Comparison of ENCODE assay signal across 8 mouse cellular contexts in genomic region chr10:81069836-81070235, GRCm38 (mm10). TPM values are rescaled to one million over a fixed set of nuclear protein-coding genes. Genes with fewer than 3 reads are reported as not detected.
DNase-seq lines count a peak whose midpoint lies in the region; ATAC-seq lines count a peak whose summit lies in the region.

Gene Thop1, plus strand, starts transcription at chr10:81070035.

- H3K9me3 ChIP-seq in hindbrain, embryonic 12.5 days (replicated peaks), result no peaks in the 10 kb centered on the region

- peak within 1 kb of the TSS; percentile 79 for H3K9ac ChIP-seq in hindbrain, embryonic 12.5 days

- H3K4me2 ChIP-seq in hindbrain, embryonic 12.5 days (replicated peaks), result peak within 1 kb of the TSS; percentile 79

- peaks cover 28% of the 10 kb centered on the region for H3K36me3 ChIP-seq in hindbrain, embryonic 12.5 days

- H3K4me1 ChIP-seq in hindbrain, embryonic 12.5 days, result peaks cover 17% of the 10 kb centered on the region

- DNase-seq in NIH3T3 (ENCODE audit: low read depth), result peak; percentile 100
- peak; percentile 97 to 99 for DNase-seq in cerebellum, postnatal 10 days
- peak; percentile 96 to 97 for DNase-seq in frontal cortex, postnatal 10 days (ENCODE audit: low spot score in 2 of 2)
- DNase-seq in layer of hippocampus, postnatal 14 days (ENCODE audit: low spot score in 2 of 2), result peak; percentile 94 to 99
- DNase-seq in lung, postnatal 14 days, result peak; percentile 97
- peak; percentile 99 for DNase-seq in retina, adult 2 months (ENCODE audit: low read depth, low spot score)
- peak; percentile 94 to 98 for DNase-seq in thymus, postnatal 36 days

- WGBS in hindbrain, embryonic 12.5 days, result under 1% methylated on average over 35 of the region's 35 CpGs

- peak; percentile 95 for ATAC-seq in hindbrain, embryonic 12.5 days (ENCODE audit: low FRiP score)

- H3K27me3 ChIP-seq in hindbrain, embryonic 12.5 days, result no peaks in the 10 kb centered on the region

- peak within 1 kb of the TSS; percentile 35 for H3K27ac ChIP-seq in hindbrain, embryonic 12.5 days

- H3K4me3 ChIP-seq in hindbrain, embryonic 12.5 days, result peak within 1 kb of the TSS; percentile 59

RNA-seq across cellular contexts. Expression of gene Thop1, which starts in this region (rescaled TPM):
- 57.5 and 58.0 TPM in 2 replicates for polyA plus RNA-seq in hindbrain, embryonic 12.5 days (2016; fragmentation: Nextera tagmentation; extraction: Ambion mirVana)
- total RNA-seq in layer of hippocampus, postnatal 14 days (2021), result 10 to 100 TPM; 52.6 TPM

Comparison
In these comparisons a context has a peak if more than half of its experiments do, and no peak if none do; other contexts are left out.
1. Peak in every context shown above with its lines: DNase-seq, ATAC-seq, H3K4me3 ChIP-seq and H3K27ac ChIP-seq.